Mouse (Mus musculus): ENCODE results near the gene Dact2.

GRCm38 (mm10) chr17:14247931-14248330, 43.8 kb upstream of the Dact2 start:
- no peak for TF ChIP-seq CTCF (IDR thresholded peaks at IDR 0.05; ENCODE audit: control insufficient read depth, insufficient read depth, insufficient replicate concordance, low read depth, low read length)
- TF ChIP-seq POLR2A (IDR thresholded peaks at IDR 0.05; ENCODE audit: control insufficient read depth, low read depth, low read length): no peak
